Mouse (Mus musculus) cortical plate, adult 2 months (tissue): Measurements from ENCODE around the gene Thap7.

ENCODE experiments used
- CTCF ChIP-seq: fragments of 200-500 bp; IDR thresholded peaks from 2 replicates; pipeline ENCODE4 v1.5.1; 2011; ENCODE audit warnings: mild to moderate bottlenecking, control low read depth, low read length; ENCODE audit not compliant: insufficient read depth; ENCODE audit errors: extremely low read depth
- POLR2A ChIP-seq: fragments of 200-500 bp; IDR thresholded peaks from 2 replicates; pipeline ENCODE4 v1.6.1; 2011; ENCODE audit warnings: mild to moderate bottlenecking, low read length, control low read depth; ENCODE audit not compliant: insufficient read depth; ENCODE audit errors: extremely low read depth

GRCm38 (mm10) chr16:17542632-17543031 lies 11.7 kb upstream of the Thap7 start:
- TF ChIP-seq CTCF (no peak), POLR2A (no peak)
